Mouse (Mus musculus) lung, embryonic 14.5 days (tissue): ENCODE results near the gene Khdc4. TPM values are rescaled to one million over a fixed set of nuclear protein-coding genes. Genes with fewer than 3 reads are reported as not detected.
A peak's percentile ranks its signal among the peaks of the same experiment; 100 is the strongest.

Experiments
- ATAC-seq: fragments of 200-750 bp; cut with Nextera tagmentation; 2 replicates; pipeline ENCODE4 v1.8.0; 2017; ENCODE audit warnings: mild to moderate bottlenecking, moderate TSS enrichment, moderate library complexity; ENCODE audit not compliant: insufficient read depth
- DNase-seq: peaks from one replicate; pipeline ENCODE4 v3.0.0-alpha.2; 2015
- H3K27ac ChIP-seq: fragments of 300-500 bp; sonication (generic); 2 replicates; pipeline ENCODE4 v1.5.1; 2014; ENCODE audit warnings: low read depth, mild to moderate bottlenecking, moderate library complexity
- H3K27me3 ChIP-seq: fragments of 300-500 bp; sonication (generic); 2 replicates; pipeline ENCODE4 v1.6.1; 2014; ENCODE audit warnings: low read length, control low read depth; ENCODE audit not compliant: insufficient read depth
- H3K36me3 ChIP-seq: fragments of 300-500 bp; sonication (generic); 2 replicates; pipeline ENCODE4 v1.6.1; 2014; ENCODE audit warnings: control low read depth; ENCODE audit not compliant: insufficient read depth
- H3K4me1 ChIP-seq: fragments of 300-500 bp; sonication (generic); 2 replicates; pipeline ENCODE4 v1.6.1; 2014; ENCODE audit warnings: antibody characterized with exemption, control low read depth; ENCODE audit not compliant: insufficient read depth
- H3K4me2 ChIP-seq: fragments of 300-500 bp; sonication (generic); 2 replicates; pipeline ENCODE4 v1.6.1; 2014; ENCODE audit warnings: mild to moderate bottlenecking
- H3K4me3 ChIP-seq: fragments of 300-500 bp; sonication (generic); 2 replicates; pipeline ENCODE4 v1.5.1; 2014; ENCODE audit warnings: low read depth, low read length
- H3K9ac ChIP-seq: fragments of 300-500 bp; sonication (generic); 2 replicates; pipeline ENCODE4 v1.6.1; 2014
- H3K9me3 ChIP-seq: fragments of 300-500 bp; sonication (generic); 2 replicates; pipeline ENCODE4 v1.6.1; 2016; ENCODE audit warnings: low read depth, low read length, control low read depth
- CTCF ChIP-seq: IDR thresholded peaks from 2 replicates; pipeline ENCODE4 v1.5.1; 2016; ENCODE audit warnings: antibody characterized with exemption, low read depth
- WGBS: fragments of 180-500 bp; shearing (Covaris S2); extraction: QIAGEN DNeasy Blood & Tissue Kit; methylation state at CpG from one replicate; pipeline ENCODE4 v1.1.7; 2014; 5-methylcytosine and 5-hydroxymethylcytosine counted together
- polyA plus RNA-seq: library from polyadenylated mRNA; unstranded; fragments of >200 nt; fragmentation: Nextera tagmentation; extraction: Ambion mirVana; gene quantifications from 2 replicates; pipeline ENCODE4 v1.2.1, GENCODE M21; 2014

The Khdc4 gene
- polyA plus RNA-seq, 1 experiment from 2014 or later: 100 TPM

- no peak for ATAC-seq
- no peak overlapping the region for H3K27ac ChIP-seq
Observed at GRCm38 (mm10) chr3:88646426-88646995, 39.1 kb upstream of the Khdc4 start.

GRCm38 (mm10) chr3:88647076-88647475 lies 38.5 kb upstream of the Khdc4 start:
- H3K27me3 ChIP-seq: no peaks in the 10 kb centered on the region
- 70% methylated on average over 3 of the region's 3 CpGs for WGBS
- no peaks in the 10 kb centered on the region for H3K9me3 ChIP-seq
- H3K9ac ChIP-seq: no peak overlapping the region
- no peak for ATAC-seq
- no peak for DNase-seq
- H3K4me2 ChIP-seq: no peak overlapping the region
- no peak for TF ChIP-seq CTCF
- H3K36me3 ChIP-seq: peaks cover 71% of the 10 kb centered on the region
- no peak overlapping the region for H3K27ac ChIP-seq
- no peak overlapping the region for H3K4me3 ChIP-seq
- no peaks in the 10 kb centered on the region for H3K4me1 ChIP-seq

More at GRCm38 (mm10) chr3:88646426-88646995, 39.1 kb upstream of the Khdc4 start:
- no peaks in the 10 kb centered on the region for H3K9me3 ChIP-seq
- H3K27me3 ChIP-seq: no peaks in the 10 kb centered on the region
- no peak for TF ChIP-seq CTCF
- H3K4me2 ChIP-seq: no peak overlapping the region
- 70% methylated on average over 6 of the region's 6 CpGs for WGBS
- DNase-seq: no peak
- H3K9ac ChIP-seq: no peak overlapping the region
- no peaks in the 10 kb centered on the region for H3K4me1 ChIP-seq
- peaks cover 77% of the 10 kb centered on the region for H3K36me3 ChIP-seq
- H3K4me3 ChIP-seq: no peak overlapping the region

GRCm38 (mm10) chr3:88647779-88648413 lies 37.7 kb upstream of the Khdc4 start:
- Histone ChIP-seq H3K27ac (no peak overlapping the region), H3K9me3 (no peaks in the 10 kb centered on the region), H3K36me3 (peaks cover 63% of the 10 kb centered on the region), H3K4me1 (no peaks in the 10 kb centered on the region), H3K4me2 (no peak overlapping the region), H3K4me3 (no peak overlapping the region), H3K9ac (no peak overlapping the region), H3K27me3 (no peaks in the 10 kb centered on the region)
- DNase-seq (no peak), ATAC-seq (no peak)
- TF ChIP-seq CTCF: no peak
- WGBS: 87% methylated on average over 14 of the region's 14 CpGs

- H3K4me3 ChIP-seq: no peak overlapping the region
- WGBS: 80% methylated on average over 12 of the region's 12 CpGs
- no peak overlapping the region for H3K4me2 ChIP-seq
- H3K9me3 ChIP-seq: no peaks in the 10 kb centered on the region
- peaks cover 56% of the 10 kb centered on the region for H3K36me3 ChIP-seq
- H3K27ac ChIP-seq: no peak overlapping the region
- peak; percentile 0 for DNase-seq
- TF ChIP-seq CTCF: no peak
- H3K27me3 ChIP-seq: no peaks in the 10 kb centered on the region
- ATAC-seq: no peak
- H3K9ac ChIP-seq: no peak overlapping the region
- no peaks in the 10 kb centered on the region for H3K4me1 ChIP-seq
Observed at GRCm38 (mm10) chr3:88648452-88649168, 37.0 kb upstream of the Khdc4 start.

GRCm38 (mm10) chr3:88649186-88649585 lies 36.4 kb upstream of the Khdc4 start:
- H3K9me3 ChIP-seq: no peaks in the 10 kb centered on the region
- TF ChIP-seq CTCF: no peak
- no peak overlapping the region for H3K27ac ChIP-seq
- WGBS: 79% methylated on average over 10 of the region's 10 CpGs
- H3K27me3 ChIP-seq: no peaks in the 10 kb centered on the region
- no peak overlapping the region for H3K4me3 ChIP-seq
- H3K9ac ChIP-seq: no peak overlapping the region
- H3K36me3 ChIP-seq: peaks cover 50% of the 10 kb centered on the region
- no peaks in the 10 kb centered on the region for H3K4me1 ChIP-seq
- no peak overlapping the region for H3K4me2 ChIP-seq
- ATAC-seq (no peak), DNase-seq (peak; percentile 0)

GRCm38 (mm10) chr3:88649967-88650366 lies 35.6 kb upstream of the Khdc4 start:
- Histone ChIP-seq H3K36me3 (peaks cover 42% of the 10 kb centered on the region), H3K27ac (no peak overlapping the region), H3K9me3 (no peaks in the 10 kb centered on the region), H3K4me2 (no peak overlapping the region), H3K27me3 (no peaks in the 10 kb centered on the region), H3K4me3 (no peak overlapping the region), H3K9ac (no peak overlapping the region), H3K4me1 (no peaks in the 10 kb centered on the region)
- 92% methylated on average over 13 of the region's 13 CpGs for WGBS
- no peak for ATAC-seq
- DNase-seq: peak; percentile 8
- TF ChIP-seq CTCF: no peak
